Mouse (Mus musculus) CD4-positive helper T cell, adult 2 months (primary cell): ENCODE measurements at regions not wholly inside any gene's neighbourhood (a gene's known extent, or its start where the extent isn't known, plus 50 kb on each side); places are given as distances from the start of the nearest gene placed in this dataset.

ENCODE experiments used
- DNase-seq: peaks from one replicate; pipeline ENCODE4 v3.0.0-alpha.2; 2012; ENCODE audit warnings: low read depth, missing footprints, low spot score

DNA sequence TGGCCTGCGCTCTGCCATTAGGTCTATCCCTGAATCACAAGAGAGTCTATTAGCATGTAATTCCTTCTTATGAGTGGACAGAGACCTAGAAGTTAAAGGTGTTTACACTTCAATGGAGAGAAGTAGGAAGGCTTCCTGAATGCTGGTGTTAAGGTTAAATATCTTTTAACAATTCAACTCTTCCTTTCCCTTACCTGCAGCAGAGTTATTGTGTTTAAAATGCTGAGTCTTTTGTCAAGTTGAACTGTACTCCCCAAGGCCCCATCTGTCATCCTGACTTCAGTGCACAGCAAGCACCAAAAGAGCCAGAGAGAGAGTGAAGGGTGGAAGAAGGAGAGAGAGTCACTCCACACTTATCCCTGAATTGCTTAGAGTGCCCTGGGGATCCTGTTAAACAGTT is 451.6 kb downstream of the Psat1 start:
- no peak for DNase-seq

DNA sequence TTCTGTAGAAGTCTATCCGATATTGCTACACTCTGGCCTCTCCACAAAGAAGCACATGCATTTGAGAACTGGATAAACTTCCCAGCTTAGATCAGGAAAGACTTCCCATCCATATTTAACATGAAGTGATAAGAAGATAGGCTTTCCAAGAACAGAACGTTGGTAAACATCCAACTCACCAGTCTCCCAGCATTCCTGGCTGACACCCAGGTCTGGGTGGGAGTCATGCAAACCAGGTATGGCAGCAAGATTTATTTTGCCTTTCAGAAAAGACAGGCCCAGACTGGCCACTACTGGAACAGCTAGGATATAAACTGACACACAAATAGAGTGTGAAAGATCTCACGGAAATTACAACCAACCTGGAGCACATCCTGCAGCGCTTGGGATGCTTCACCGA is 459.6 kb downstream of the Psat1 start:
- no peak for DNase-seq

GRCm38 (mm10) chr19:15481605-15482004 is 465.5 kb downstream of the Psat1 start:
- no peak for DNase-seq

- DNase-seq, result no peak
Measured at GRCm38 (mm10) chr19:15469541-15469940, 477.6 kb downstream of the Psat1 start.

GRCm38 (mm10) chr19:15466713-15467112 is 480.4 kb downstream of the Psat1 start:
- no peak for DNase-seq

GRCm38 (mm10) chr19:15465063-15465760 is 481.9 kb downstream of the Psat1 start:
- DNase-seq, result no peak

GRCm38 (mm10) chr19:15457793-15458192 is 489.3 kb downstream of the Psat1 start:
- DNase-seq, result no peak

DNA sequence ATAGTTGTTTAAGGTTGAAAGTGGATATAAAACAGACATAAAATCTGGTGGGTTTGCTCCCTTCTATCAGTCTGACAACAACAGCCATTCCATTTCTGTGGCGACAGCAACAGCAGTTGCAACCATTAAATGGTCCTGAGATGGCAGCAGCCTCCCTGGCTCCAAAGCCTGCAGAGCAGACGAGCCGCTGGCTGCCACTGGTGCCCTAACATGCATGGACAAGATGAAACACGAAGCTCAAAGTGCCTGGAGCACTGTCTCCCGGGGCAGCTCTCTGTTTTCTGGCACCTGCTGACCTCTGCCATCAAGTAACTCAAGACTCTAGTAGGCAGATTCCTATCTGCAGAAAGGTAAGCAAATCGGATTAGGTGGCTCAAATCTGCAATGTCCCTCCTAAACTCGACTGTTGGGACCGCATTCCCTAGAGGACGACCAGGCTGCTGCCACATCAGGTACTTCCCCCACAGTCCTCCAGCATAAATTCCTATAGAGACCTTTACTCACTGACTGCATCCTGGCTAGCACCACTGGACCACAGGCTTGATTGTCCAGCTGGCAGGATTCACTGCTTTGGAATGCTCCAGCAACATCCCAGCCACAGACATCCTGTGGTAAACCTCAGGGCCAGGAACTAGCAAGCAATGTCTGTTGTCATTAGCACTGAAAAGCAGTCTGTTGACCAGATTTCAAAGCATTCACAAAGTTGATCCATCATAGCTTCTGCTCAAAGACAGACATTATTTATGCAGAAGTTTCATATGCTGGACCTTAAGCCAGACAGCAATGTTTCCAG is 490.0 kb downstream of the Psat1 start:
- DNase-seq, result no peak

- no peak for DNase-seq
Measured at GRCm38 (mm10) chr19:15448989-15449388, 498.1 kb downstream of the Psat1 start.

GRCm38 (mm10) chr19:15431798-15432197 is 515.3 kb downstream of the Psat1 start:
- DNase-seq, result no peak

- no peak for DNase-seq
Measured at GRCm38 (mm10) chr19:15421311-15421710, 525.8 kb downstream of the Psat1 start.

DNA sequence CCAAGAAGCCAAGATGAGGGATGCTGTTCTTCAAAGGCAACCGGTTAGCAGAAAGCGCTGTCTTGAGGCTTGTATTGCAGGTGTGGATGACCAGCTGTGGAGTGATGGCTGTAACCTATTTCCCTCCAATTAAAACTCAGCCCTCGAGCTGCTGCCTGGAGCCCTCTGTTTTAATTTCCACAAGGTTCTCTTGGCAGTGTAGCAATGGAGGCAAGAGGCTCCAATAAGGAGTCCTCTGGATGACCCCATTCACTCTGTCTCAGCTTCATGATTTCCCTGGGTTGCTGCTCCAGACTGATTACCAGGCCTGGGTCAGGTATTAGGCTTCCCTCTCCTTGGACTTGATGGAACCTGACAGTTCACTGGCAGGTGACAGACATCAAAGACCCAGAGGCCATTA is 548.5 kb downstream of the Psat1 start:
- DNase-seq, result no peak

- DNase-seq, result no peak
Measured at GRCm38 (mm10) chr19:15371682-15372081, 575.5 kb downstream of the Psat1 start.

DNA sequence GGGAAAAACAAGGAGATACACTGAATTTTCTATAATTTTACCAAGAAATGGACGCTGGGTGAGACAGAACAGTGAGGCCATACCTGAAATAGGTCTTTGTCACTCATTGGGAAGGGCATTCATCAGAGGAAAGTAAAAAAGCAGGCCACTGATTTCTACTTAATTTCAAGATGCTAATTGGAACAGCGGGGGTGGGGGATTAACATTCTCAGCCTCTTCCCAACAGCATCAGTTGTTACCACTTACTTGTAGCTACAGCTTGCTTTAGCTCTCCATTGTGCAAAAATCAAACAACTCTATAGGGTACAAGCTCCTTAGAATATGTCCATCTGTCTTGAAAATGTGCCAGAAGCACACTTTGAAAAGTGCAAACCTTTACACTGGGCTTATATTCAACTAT is 580.2 kb downstream of the Psat1 start:
- DNase-seq, result no peak

DNA sequence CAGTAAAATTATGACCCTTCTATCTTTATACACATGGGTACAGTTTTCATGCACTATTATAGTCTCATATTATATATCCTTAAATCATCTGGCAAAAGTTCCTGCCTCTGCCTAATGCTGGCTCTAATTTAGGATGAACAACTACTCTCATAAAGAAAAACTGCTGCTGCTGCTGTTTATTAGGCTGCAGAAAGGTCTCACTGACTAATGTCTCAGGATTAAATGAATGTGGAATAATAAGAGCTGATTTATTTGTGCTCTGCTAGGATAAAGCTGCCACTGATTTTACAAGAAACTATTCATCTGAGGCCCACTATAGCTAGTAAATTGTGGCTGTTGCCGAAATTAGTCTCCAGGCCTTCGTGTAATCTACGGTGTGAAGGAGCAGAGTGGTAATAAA is 590.0 kb downstream of the Psat1 start:
- no peak for DNase-seq

DNA sequence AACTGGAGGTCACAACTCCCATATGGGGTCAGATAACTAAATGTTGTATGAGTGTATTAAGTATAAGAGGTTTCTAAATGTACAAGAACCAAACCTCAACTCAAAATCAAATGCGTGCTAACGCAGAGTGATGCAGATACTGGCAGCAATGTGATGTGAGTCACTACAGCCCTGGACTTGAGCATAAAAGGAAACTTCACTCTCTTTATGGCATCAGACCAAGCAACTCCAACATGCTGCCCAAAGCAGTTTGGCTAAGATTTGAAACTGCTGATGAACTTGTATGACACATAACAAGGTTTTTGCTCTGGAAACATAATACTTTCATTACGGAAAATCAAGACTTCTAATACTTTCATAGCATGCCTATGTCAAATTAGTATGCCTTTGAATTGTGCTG is 598.8 kb downstream of the Psat1 start:
- DNase-seq, result no peak

DNA sequence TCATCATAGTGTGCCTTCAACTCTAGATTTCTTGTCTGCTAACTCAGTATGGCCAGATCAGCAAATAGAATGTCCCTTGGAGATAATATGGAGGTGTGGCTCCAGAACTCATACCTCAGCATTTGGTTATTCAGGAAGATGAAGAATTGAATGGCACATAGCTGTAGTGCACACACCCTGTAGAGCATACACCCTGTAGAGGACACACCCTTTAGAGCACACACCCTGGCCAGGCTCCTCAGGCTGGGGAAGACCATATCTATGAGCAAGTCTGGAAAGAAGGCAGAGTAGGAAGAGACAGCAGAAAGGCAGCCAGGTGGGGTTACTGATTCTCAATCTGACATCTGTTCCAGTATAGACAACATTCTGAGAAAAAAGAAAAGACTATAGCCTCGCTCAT is 604.9 kb downstream of the Psat1 start:
- no peak for DNase-seq

DNA sequence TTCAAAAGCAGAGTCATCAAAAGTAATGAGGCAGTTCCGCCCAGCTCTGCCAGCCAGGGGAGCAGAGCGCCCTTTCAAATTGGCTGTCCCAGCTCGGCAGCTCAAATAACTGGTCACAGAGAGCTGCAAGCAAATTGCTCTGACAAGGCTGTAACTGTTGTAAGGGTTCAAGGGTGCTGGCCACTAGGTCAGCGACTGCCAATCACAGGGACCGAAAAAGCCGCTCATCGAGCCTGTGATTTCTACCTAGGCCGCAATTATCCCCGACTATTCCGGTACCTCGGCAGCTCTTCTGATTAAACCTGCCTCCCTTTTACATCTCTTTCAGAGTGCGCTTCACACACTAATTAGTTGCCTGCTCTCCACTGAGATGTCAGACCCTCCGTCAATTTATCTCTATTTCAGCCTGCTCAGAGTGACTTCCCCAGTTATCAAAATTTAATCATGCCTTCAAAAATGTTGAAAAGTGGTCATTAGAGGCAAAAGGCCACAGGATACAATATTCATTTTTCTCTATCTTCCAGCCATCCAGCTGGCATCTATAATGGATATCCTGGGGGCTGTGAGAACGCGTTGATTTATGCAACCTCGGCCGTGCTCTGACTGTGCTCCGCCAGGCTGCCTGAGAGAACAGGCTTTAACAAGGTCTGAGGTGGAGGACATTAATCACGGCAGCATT is 606.7 kb downstream of the Psat1 start:
- no peak for DNase-seq

- no peak for DNase-seq
Measured at GRCm38 (mm10) chr19:15339979-15340304, 607.2 kb downstream of the Psat1 start.

DNA sequence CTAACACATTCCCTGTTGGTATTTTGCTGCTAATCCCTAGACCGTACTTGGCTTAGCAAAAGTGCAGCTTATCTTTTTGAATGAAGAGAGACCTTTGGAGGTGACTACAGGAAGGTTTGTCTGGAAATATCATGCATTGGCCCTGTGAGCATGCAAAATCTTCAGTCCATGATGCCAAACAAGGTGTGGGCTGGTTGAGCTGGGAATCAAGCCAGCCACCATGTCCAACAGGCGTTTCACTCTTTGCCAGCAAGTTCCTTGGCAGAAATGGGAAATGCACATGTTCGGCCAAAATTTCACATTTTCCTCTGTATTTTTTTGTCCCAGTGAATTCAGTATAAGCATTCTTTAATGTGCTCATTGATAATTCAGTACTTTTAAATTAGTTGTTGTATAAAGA is 617.0 kb downstream of the Psat1 start:
- no peak for DNase-seq

GRCm38 (mm10) chr19:15299474-15299873 is 647.7 kb downstream of the Psat1 start:
- DNase-seq, result no peak

DNA sequence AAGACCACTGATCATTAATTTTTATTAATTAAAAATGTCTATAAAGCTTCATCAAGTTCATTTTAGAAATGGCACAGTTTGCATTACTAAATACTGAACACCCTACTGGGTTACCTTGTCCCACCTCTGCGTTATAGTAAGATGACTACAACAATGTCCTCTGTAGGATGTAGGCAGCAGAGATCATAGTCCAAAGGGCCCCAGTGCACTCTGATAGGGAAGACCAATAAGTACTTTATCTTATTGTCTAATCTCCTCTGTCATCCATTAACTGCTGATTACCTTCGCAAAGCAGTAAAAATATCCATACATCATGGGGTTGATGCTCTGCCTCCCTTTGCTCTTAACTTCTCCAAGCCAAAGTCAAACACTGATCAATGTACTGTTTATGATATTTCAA is 662.1 kb downstream of the Psat1 start:
- no peak for DNase-seq

DNA sequence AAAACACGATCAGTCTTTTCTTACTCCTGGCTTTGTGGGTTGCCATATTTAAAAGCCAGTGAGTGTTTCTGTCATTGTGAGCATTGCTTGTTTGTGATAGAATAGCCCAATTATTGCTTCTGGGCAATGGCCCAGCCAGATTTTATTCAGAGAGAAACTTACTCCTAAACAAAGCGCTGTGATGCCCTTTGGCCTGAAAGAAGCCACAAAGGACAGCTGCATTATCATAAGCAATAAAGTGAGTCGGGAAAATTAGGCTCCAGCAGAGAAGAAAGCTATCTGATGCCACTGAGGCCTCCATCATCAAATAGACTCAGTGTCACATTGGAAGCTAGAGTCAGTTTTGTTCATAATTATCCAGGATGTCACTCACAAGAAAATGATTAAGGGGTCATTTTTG is 644.9 kb upstream of the Tle4 start:
- DNase-seq, result no peak
